Mouse (Mus musculus): Measurements from ENCODE around the gene Raver2.

- TF ChIP-seq CTCF (conservative IDR thresholded peaks at IDR 0.05 in 1 of 2, IDR thresholded peaks at IDR 0.05 in 1 of 2; ENCODE audit: low read depth in 2 of 2, low read length in 2 of 2), result no peak
- no peak for TF ChIP-seq NRF1 (IDR thresholded peaks at IDR 0.05; ENCODE audit: low read depth, low read length)
- TF ChIP-seq ZNF384 (IDR thresholded peaks at IDR 0.05; ENCODE audit: low read depth, low read length), result no peak
- TF ChIP-seq POLR2AphosphoS2 (IDR thresholded peaks at IDR 0.05; ENCODE audit: low read depth, low read length), result no peak
These were observed 86.8 kb downstream of the Raver2 start for GRCm38 (mm10) chr4:101155541-101155940.
